Mouse (Mus musculus): Measurements from ENCODE around the gene Tmem238. TPM values are rescaled to one million over a fixed set of nuclear protein-coding genes. Genes with fewer than 3 reads are reported as not detected.

Gene Tmem238
- polyA plus RNA-seq, 2 experiments: 8.1 to 10.1 TPM

- TF ChIP-seq POLR2A (IDR thresholded peaks at IDR 0.05; ENCODE audit: borderline replicate concordance, extremely low read depth, insufficient read depth, insufficient read length): no peak
- H3K9me3 ChIP-seq (ENCODE audit: control insufficient read depth, low read length): no peaks in the 10 kb centered on the region
- H3K27ac ChIP-seq (replicated peaks; ENCODE audit: low read depth, low read length): no peak overlapping the region
- H3K9ac ChIP-seq (ENCODE audit: low read depth, low read length, severe bottlenecking): no peak overlapping the region
- WGBS: over 99% methylated on average over 6 of the region's 6 CpGs
- H3K4me1 ChIP-seq (ENCODE audit: control insufficient read depth, insufficient read depth, low read length): peaks cover 7% of the 10 kb centered on the region
- no peak for DNase-seq (ENCODE audit: low spot score)
- no peak overlapping the region for H3K4me3 ChIP-seq (replicated peaks; ENCODE audit: low read length)
- no peak for ATAC-seq (ENCODE audit: low FRiP score, low read depth)
- no peaks in the 10 kb centered on the region for H3K27me3 ChIP-seq (ENCODE audit: control insufficient read depth, insufficient read depth, low read length)
- no peak overlapping the region for H3K4me2 ChIP-seq (replicated peaks; ENCODE audit: low read depth, low read length, severe bottlenecking)
- peaks cover 52% of the 10 kb centered on the region for H3K36me3 ChIP-seq (ENCODE audit: control insufficient read depth, insufficient read depth, low read length)
Observed at GRCm38 (mm10) chr7:4744886-4745285, 44.6 kb downstream of the Tmem238 start.

GRCm38 (mm10) chr7:4743354-4743753, 46.1 kb downstream of the Tmem238 start:
- no peak for ATAC-seq (ENCODE audit: low FRiP score, low read depth)
- no peak for DNase-seq (ENCODE audit: low spot score)
- no peak overlapping the region for H3K4me2 ChIP-seq (replicated peaks; ENCODE audit: low read depth, low read length, severe bottlenecking)
- peaks cover 12% of the 10 kb centered on the region for H3K4me1 ChIP-seq (ENCODE audit: control insufficient read depth, insufficient read depth, low read length)
- no peak overlapping the region for H3K4me3 ChIP-seq (replicated peaks; ENCODE audit: low read length)
- no peak for TF ChIP-seq POLR2A (IDR thresholded peaks at IDR 0.05; ENCODE audit: borderline replicate concordance, extremely low read depth, insufficient read depth, insufficient read length)
- 77% methylated on average over 2 of the region's 2 CpGs for WGBS
- no peaks in the 10 kb centered on the region for H3K27me3 ChIP-seq (ENCODE audit: control insufficient read depth, insufficient read depth, low read length)
- peaks cover 52% of the 10 kb centered on the region for H3K36me3 ChIP-seq (ENCODE audit: control insufficient read depth, insufficient read depth, low read length)
- no peak overlapping the region for H3K27ac ChIP-seq (replicated peaks; ENCODE audit: low read depth, low read length)
- no peaks in the 10 kb centered on the region for H3K9me3 ChIP-seq (ENCODE audit: control insufficient read depth, low read length)
- no peak overlapping the region for H3K9ac ChIP-seq (ENCODE audit: low read depth, low read length, severe bottlenecking)

GRCm38 (mm10) chr7:4742482-4742819, 47.0 kb downstream of the Tmem238 start:
- Histone ChIP-seq H3K4me3 (replicated peaks; ENCODE audit: low read length) (no peak overlapping the region), H3K36me3 (ENCODE audit: control insufficient read depth, insufficient read depth, low read length) (peaks cover 47% of the 10 kb centered on the region), H3K9ac (ENCODE audit: low read depth, low read length, severe bottlenecking) (0 out of 2 replicates have a peak overlapping the region, but pooled peaks have one; percentile 31), H3K4me1 (ENCODE audit: control insufficient read depth, insufficient read depth, low read length) (peaks cover 12% of the 10 kb centered on the region), H3K27me3 (ENCODE audit: control insufficient read depth, insufficient read depth, low read length) (no peaks in the 10 kb centered on the region), H3K4me2 (replicated peaks; ENCODE audit: low read depth, low read length, severe bottlenecking) (no peak overlapping the region), H3K27ac (replicated peaks; ENCODE audit: low read depth, low read length) (no peak overlapping the region), H3K9me3 (ENCODE audit: control insufficient read depth, low read length) (no peaks in the 10 kb centered on the region)
- no peak for ATAC-seq (ENCODE audit: low FRiP score, low read depth)
- 88% methylated on average over 6 of the region's 6 CpGs for WGBS
- no peak for DNase-seq (ENCODE audit: low spot score)
- TF ChIP-seq POLR2A (IDR thresholded peaks at IDR 0.05; ENCODE audit: borderline replicate concordance, extremely low read depth, insufficient read depth, insufficient read length): no peak

GRCm38 (mm10) chr7:4741672-4742481, 47.6 kb downstream of the Tmem238 start:
- peaks cover 42% of the 10 kb centered on the region for H3K36me3 ChIP-seq (ENCODE audit: control insufficient read depth, insufficient read depth, low read length)
- DNase-seq (ENCODE audit: low spot score) (no peak), ATAC-seq (ENCODE audit: low FRiP score, low read depth) (no peak)
- peaks cover 12% of the 10 kb centered on the region for H3K4me1 ChIP-seq (ENCODE audit: control insufficient read depth, insufficient read depth, low read length)
- TF ChIP-seq POLR2A (IDR thresholded peaks at IDR 0.05; ENCODE audit: borderline replicate concordance, extremely low read depth, insufficient read depth, insufficient read length): no peak
- 0 out of 2 replicates have a peak overlapping the region, but pooled peaks have one; percentile 31 for H3K9ac ChIP-seq (ENCODE audit: low read depth, low read length, severe bottlenecking)
- H3K4me3 ChIP-seq (replicated peaks; ENCODE audit: low read length): peak overlapping the region; percentile 78; the same call in 1 of the 2 replicates
- H3K9me3 ChIP-seq (ENCODE audit: control insufficient read depth, low read length): no peaks in the 10 kb centered on the region
- WGBS: 86% methylated on average over 21 of the region's 21 CpGs
- no peaks in the 10 kb centered on the region for H3K27me3 ChIP-seq (ENCODE audit: control insufficient read depth, insufficient read depth, low read length)
- H3K27ac ChIP-seq (replicated peaks; ENCODE audit: low read depth, low read length): no peak overlapping the region
- peak overlapping the region; percentile 80 for H3K4me2 ChIP-seq (replicated peaks; ENCODE audit: low read depth, low read length, severe bottlenecking)

- Histone ChIP-seq H3K4me3 (replicated peaks; ENCODE audit: low read length) (peak overlapping the region; percentile 78), H3K9ac (ENCODE audit: low read depth, low read length, severe bottlenecking) (peak overlapping the region; percentile 81), H3K9me3 (ENCODE audit: control insufficient read depth, low read length) (no peaks in the 10 kb centered on the region), H3K27me3 (ENCODE audit: control insufficient read depth, insufficient read depth, low read length) (no peaks in the 10 kb centered on the region), H3K4me1 (ENCODE audit: control insufficient read depth, insufficient read depth, low read length) (peaks cover 12% of the 10 kb centered on the region), H3K4me2 (replicated peaks; ENCODE audit: low read depth, low read length, severe bottlenecking) (peak overlapping the region; percentile 80), H3K27ac (replicated peaks; ENCODE audit: low read depth, low read length) (peak overlapping the region; percentile 77; the same call in 1 of the 2 replicates), H3K36me3 (ENCODE audit: control insufficient read depth, insufficient read depth, low read length) (peaks cover 36% of the 10 kb centered on the region)
- no peak for TF ChIP-seq POLR2A (IDR thresholded peaks at IDR 0.05; ENCODE audit: borderline replicate concordance, extremely low read depth, insufficient read depth, insufficient read length)
- 15% methylated on average over 4 of the region's 4 CpGs for WGBS
- ATAC-seq (ENCODE audit: low FRiP score, low read depth): no peak
- no peak for DNase-seq (ENCODE audit: low spot score)
Observed at GRCm38 (mm10) chr7:4741151-4741550, 48.3 kb downstream of the Tmem238 start.

All from limb, embryonic 14.5 days (tissue).